Mouse (Mus musculus): Measurements from ENCODE around the gene Dnajc1. TPM values are rescaled to one million over a fixed set of nuclear protein-coding genes. Genes with fewer than 3 reads are reported as not detected.

Dnajc1 gene
- total RNA-seq, 2 experiments from 2014 or later: 13.5 to 14.7 TPM

DNA sequence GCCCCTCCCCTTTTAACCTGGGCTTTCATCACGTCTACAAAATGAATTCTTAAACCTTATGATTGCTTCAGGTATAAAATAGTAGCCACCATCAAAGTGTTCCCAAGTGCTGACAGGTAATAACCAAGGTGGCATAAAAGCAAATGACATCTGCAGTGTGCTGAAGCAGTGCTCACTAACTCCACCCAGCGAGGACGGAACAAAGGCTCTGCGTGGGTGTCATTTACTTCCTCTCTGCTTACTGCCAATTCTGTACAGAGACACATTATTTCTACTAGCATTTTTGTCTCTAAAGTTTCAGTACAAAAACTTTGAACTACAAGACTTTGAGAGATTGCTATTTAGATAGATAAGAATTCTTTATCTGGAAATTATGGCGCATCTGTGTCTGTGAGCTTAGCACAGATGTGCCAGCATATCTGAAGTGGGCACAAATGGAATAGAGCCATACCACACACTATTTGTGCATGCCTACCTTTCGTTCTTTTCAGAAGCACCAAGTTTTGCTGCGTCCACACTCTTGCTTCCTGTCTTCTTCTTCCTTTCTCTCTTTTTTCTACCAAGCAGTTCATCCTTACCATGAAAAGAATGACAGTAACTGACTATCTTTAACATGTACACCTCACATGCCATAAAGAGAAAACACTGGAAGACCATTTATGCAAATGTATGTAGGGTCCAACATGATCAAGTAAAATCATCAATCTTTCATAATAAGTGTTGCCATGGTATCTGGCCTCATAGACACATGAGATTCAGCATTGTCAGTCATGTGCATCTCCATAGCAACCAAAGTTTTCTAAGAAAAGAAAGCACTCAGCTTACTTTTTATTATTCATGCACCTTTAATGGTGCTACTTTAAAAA is 85.0 kb downstream of the Dnajc1 start:
- DNase-seq: no peak

DNA sequence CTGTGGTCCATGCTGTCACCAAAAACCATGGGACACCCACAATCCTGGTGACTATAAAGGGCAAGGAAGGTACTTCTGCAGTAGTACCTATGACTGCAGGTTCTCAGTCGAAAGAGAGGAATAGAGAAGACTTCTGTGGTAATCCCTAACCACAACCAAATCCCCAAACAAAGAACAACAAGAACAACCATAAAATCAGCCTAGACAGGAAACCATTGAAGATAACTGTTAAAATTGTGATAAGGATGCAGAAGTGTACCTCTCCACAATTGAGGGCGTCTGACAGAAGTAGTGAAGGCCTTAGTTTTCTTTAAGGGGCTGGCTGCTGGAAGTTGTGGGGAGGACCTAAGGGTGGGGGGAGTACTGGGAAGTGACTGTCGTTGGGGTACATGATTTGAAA is 91.7 kb downstream of the Dnajc1 start:
- no peak for DNase-seq

DNA sequence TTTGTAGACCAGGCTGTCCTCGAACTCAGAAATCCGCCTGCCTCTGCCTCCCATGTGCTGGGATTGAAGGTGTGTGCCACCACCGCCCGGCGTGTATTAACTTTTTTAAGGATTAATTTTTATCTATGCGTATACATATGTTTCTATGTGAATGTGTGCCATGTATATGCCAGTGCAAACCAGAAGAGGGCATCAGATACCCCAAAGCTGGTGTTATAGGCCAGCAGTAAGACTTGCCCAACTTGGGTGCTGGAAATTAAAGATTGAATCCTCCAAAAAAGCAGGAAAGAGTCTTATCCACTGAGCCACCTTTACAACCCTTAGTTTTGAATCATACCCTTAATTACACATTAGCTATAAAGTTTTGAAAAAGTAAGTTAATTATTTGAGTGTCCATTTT is 107.5 kb downstream of the Dnajc1 start:
- DNase-seq: no peak

DNA sequence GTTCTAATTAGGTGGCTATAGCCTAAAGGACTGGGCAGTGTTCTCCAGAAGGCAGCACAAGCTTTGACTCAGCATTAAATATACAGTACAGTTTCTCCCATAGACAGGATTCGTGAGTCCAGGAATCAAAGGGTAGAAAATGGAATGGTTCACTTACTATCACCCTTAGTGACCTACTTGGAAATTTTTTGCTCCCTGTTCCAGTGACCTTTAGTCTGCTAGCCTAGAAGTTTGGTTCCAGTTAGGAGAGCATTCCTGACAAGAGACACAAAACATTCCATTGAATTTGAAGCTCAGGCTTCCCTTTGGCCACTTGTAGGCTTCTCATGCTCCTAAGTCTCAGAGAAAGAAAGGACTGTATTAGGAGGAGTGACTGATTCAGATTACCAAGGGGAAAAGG is 126.9 kb downstream of the Dnajc1 start:
- no peak for DNase-seq

DNA sequence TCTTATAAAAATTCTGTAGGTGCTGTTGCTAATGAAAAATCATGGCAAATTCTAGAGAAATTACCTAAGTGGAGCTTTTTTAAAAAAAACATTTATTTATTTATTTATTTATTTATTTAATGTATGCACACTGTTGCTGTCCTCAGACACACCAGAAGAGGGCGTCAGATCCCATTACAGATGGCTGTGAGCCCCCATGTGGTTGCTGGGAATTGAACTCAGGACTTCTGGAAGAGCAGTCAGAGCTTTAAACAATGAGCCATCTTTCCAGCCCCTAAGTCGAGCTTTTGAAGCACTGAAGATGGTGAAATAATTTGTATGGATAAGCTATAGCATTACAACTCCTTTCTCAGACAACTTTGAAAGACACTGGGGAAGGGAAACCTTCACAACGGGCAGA is 128.1 kb downstream of the Dnajc1 start:
- DNase-seq: no peak

DNA sequence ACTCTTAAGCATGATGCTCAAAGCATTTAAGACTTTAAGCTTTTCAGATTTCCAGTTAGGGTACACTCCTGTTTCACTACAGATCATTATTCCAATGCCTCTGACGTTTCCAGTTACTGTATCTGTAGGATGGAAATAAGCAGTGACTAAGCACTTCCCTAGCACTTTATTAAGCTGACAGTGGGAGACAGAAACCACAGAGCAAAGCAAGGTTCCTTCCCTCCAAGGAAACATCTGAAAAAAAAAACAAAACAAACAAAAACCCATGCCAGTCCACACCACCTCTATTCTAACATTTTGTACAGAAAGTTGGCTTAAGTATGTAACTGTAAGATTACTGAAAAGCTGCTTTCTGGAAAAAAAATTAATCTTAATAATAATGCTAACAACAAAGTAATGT is 130.3 kb downstream of the Dnajc1 start:
- DNase-seq: no peak

DNA sequence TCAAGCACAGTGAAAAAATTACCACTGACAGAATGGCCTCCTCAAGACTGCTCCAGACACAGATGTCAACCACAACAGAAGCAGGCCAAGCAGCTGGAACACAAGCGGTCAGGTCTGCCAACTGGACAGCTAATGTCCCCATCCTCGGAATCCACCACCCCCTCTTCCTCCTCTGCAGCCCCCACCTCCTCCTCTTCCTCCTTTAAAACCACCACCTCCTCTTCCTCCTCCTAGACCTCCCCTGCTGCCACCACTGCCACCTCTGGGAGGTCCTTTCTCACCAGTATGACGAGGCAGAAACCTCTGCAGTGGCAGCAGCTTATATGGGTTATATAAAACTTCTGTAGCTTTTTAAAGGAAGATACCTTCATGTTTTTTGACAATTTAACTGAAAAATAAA is 143.4 kb downstream of the Dnajc1 start:
- DNase-seq: peak in 1 of 2 experiments; percentile 11

DNA sequence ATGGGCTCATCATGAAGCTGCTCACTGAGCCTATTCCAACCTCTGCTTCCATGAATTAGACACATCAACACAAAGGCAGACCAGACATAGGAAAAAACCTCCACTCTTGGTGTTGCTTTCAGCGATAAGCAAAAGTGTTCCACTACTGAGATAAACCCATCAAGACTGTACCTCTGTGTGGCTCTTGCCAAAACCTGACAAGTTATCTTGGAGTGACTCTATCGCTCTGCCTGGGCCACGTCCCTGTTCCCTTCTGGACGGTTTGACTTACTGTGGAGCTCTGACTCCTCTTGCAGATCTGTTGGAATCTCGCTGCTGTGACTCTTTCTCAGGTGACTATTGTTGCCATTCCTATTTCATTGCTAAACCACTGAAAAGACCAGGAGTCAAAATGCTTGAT is 157.1 kb downstream of the Dnajc1 start:
- no peak for DNase-seq

DNA sequence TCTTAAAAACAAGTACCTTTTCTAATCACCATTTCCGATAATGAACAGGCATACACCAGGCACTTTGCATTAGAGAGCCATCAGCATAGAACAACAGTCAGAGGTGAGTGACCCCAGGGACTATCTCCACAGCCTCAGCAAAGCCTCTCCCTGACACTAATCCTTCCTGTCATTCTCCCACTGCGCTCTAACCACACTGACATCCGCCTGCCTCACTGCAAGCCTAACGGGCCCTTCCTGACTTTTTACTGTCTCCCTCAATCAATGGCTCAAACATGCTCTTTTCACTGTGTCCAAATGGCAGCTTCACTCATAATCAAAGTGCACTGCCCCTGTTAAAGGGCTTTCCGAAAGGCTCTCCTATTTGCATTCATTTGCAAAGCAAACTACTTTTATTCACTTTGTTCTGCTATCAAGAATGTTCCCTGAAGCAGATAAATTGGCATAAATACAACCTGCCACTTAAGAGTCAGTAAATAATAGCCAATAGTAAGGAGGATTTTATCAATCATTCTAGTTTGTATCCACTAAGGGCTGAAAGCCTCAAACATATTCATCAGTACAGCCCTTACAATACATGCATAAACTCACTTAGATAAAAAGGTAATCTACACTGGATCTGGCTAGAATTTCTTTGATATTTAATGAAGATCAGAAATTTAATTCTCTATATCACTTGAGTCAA is 159.6 kb downstream of the Dnajc1 start:
- DNase-seq: no peak

DNA sequence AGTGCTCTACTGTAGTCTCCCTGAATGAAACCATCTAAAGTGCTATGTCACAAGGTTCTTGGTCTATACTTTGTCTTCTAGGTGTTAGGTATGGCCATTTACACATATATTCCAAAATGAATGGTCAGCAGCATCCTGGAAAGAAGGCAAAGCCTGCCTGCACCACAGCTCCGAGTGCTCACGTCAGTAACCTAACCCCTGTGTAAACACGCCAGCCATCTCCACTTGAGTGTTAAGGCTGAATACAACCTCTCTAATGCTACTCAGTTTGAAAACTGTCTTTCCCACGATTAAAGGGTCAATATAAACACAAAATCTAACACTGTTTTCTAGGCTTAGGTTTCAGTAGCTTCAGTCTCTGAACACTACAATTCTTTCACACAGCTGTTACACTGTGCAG is 161.5 kb downstream of the Dnajc1 start:
- DNase-seq: no peak

DNA sequence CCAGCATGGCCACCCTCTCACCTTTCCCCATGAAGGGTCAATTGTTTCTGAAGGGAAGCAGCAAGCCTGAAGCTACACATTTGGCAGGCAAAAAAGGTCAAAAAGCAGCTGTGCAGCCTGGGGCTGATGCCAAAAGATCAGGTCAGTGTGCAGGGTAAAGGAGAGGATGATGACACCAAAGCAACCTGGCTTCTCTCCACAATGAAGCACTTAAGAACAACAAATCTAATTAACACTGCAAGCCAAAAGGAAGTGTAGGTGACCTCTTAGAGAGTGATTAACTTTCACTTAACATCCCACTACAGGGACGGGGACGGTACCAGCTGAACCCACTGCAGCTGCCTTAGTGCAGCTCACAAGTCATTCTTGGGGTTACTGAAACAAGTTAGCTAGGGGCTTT is 163.4 kb downstream of the Dnajc1 start:
- peak; percentile 34 to 51 for DNase-seq

DNA sequence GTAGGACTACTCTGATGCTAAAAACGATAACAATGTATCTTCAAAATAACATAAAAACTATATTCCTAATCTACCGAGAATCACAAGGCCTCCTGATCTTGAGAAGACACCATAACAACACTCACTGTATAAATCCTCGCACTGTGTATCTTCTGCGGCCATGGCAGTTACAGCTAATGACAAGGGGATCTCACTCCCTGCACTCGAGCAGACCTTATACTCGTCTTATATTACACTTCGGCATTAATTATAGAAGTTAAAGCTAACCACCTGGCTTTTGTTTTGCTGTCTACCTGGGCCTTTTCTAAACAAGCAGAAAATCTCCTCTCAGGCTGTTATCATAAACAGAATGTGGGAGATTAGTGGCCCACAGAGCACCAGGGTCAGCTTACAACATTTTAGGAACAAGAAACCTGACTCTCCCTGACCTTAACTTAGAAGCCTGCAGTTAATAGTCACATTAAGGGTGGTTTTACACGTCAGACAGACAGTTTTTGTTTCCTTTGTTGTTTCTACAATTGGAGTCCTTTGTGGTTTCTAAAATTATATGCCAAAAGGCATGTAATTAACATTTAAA is 164.1 kb downstream of the Dnajc1 start:
- DNase-seq: no peak

DNA sequence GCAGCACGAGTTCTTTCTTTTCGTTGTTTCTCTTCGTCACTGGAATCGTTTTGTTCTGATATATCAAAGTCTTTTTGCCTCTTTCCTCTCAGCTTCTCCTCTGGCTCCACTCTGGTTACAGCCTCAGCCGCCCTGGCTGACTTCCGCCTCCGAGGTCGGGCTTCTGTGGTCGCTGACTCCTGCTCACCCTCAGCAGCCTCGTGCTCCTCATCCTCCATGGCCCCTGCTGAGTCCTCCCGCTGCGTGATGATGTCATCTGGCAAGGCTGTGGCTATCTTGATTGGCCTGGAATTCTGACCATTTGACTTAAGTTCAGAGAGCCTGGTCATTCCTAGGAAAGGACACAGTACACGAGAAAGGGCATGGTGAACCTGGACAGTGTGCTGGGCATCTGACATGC is 173.1 kb downstream of the Dnajc1 start:
- DNase-seq: peak; percentile 34 to 39

DNA sequence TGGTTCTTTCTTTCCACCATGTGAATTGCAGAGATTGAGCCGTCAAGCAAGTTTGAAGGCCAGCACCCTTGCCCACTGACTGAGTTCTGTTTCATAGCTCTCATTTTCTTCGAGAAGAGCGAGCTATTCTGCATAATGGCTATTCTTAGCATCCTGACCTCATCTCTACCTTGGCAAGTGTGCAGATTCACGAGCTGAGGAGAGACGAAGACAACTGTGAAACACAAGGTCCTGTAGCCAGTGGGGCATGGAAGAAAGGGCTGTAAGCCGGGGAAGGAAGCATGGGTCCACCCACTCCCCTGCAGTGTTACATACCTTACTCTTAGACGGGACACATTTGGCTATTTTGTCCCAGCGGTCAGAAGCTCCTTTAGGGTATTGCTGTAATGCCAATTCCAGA is 173.5 kb downstream of the Dnajc1 start:
- DNase-seq: peak; percentile 42 to 65

DNA sequence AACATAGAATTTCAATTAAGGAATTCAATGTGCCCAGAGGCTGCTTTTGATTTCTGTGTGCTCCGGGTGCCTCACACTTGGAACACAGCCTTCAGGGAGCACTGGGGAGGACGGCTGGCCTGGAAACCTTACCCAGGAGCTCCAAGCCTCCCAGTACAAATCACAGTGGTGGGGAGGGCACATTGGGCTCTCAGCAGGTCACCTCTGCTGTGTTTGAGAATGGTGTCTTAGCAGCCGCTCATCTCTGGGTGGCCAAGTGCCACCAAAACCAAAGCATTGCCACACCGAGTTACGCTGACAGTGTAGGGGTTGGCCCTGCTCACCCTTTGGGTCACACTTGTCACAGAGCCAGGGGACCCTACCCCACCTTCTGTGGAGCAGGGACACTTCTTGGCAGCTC is 174.1 kb downstream of the Dnajc1 start:
- peak in 1 of 2 experiments; percentile 13 for DNase-seq

DNA sequence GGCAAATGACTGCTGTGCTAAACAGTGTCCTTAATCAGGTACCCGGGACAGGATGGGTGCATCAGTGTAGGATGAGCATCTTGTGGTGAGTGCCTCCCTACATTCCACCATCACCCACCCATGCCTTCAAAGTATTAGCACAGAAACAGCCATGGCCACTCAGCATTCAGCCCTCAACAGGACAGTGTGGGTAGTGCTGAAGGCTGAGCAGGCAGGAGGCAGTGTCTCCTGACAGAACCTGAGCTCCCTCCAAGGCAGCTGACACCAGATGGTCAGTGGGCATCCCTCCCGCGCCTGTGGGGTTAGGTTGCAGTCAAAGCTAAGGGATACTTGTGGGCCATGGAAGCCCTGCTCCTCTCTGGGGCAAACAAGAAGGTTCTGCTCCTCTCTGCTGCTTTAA is 174.8 kb downstream of the Dnajc1 start:
- DNase-seq: peak; percentile 45 to 48

DNA sequence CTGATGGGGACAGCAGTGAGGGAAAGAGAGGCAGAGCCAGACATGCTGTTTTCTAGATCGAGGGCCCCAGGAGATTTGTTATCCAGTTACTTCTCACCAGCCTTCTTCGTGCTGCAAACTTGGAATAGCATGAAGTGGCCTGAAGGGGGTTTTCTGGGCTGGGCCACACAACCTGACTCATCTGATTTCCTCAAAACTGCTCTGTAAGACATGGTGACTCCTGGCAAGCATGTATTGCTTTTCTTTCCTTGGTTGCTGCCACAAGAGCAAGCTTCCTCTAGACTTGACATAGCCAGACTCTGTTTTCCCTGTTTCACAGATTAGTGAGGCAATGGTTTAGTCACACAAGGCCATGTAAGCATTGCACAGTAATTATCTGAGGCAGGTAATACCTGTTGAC is 178.6 kb downstream of the Dnajc1 start:
- DNase-seq: no peak

DNA sequence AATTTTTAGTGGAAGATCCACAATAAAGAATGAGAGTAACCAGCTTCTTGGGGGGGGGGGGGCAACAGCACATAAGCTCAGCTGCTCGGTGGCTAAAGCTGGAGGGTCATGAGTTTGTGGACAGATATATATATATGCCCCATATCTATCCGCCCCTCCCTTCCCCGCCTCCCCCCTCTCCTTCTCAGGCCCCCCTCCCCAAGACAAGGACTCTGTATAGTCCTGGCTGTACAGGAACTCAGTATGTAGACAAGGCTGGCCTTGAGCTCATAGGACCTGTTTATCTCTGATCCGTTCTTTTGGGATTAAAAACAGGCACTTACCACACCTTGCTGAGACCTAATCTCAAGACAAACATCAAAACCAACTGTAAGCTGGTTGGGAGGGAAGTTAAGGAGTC is 182.7 kb downstream of the Dnajc1 start:
- DNase-seq: no peak

DNA sequence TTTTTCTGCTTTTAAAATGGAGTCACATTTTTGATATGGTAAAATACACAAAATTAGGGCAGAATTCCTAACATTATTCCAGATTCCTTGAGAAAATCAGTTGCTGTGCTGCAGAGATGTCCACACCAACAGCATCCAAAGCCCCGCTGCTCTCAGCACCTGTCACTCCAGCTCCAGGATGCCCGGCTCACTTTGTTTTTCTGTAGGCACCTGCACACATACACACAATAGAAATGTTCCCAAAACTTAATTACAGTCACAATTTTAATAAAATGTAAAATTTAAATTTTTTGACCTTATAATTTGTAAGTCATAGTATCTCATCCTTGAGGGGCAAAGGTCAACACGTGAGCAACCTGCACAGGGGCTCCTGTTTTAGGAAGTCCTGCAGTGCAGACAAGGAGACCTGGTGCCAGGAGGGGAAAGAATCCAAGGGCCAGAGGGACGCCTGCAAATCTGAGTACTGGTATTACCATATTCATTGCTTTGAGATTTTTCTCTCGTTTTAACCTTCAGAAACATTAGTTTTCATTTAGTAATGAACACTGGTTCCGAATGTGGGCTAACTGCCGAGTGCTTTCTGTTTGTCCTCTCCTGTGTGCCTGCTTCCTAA is 183.3 kb downstream of the Dnajc1 start:
- DNase-seq: no peak

DNA sequence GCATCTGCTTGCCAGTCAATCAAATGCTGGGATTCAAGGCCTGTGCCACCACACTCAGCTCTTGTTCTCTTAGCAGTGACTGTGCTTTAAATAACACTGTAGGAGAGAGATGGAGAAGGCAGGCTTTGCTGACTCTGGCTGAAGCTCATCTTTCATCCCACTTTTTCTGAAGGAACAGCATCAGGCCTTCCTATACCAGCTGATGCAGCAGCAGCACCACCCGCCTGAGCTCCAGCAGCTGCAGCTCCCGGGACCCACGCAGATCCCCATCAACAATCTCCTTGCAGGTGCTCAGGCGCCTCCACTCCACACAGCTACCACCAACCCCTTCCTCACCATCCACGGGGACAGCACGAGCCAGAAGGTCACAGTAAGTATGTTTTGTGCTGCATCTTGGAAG is 184.1 kb downstream of the Dnajc1 start:
- DNase-seq: no peak

DNA sequence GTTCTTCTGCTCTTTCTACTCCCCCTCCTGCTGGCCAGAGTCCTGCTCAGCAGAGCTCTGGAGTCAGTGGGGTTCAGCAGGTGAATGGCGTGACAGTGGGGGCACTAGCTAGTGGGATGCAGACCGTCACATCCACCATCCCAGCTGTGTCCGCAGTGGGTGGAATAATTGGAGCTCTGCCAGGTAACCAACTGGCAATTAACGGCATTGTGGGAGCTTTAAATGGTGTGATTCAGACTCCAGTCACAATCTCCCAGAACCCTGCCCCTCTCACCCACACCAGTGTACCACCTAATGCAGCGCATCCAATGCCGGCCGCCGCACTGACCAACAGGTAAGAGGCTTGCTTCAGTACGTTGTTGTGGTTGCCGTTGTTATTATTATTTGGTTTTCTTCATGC is 185.8 kb downstream of the Dnajc1 start:
- DNase-seq: no peak

DNA sequence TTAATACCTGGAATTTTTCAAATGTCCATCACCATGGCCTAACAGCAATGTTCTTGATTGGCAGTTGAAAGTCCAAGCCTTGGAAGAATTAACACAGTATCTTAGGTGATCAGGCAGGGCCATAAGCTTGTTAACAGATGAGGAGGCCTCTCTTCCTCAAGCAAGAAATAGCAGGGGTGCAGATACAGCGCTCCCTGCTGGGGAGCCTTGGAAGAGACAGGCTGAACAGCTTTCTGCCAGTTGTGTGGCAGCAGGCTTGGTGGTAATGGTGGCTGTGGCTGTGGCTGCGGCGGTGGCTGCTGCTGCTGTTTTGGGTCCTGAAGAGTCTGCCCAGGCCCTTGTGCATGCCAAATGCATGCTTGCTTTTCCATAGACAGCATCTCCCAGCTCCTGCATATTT is 187.5 kb downstream of the Dnajc1 start:
- DNase-seq: peak; percentile 66 to 72

DNA sequence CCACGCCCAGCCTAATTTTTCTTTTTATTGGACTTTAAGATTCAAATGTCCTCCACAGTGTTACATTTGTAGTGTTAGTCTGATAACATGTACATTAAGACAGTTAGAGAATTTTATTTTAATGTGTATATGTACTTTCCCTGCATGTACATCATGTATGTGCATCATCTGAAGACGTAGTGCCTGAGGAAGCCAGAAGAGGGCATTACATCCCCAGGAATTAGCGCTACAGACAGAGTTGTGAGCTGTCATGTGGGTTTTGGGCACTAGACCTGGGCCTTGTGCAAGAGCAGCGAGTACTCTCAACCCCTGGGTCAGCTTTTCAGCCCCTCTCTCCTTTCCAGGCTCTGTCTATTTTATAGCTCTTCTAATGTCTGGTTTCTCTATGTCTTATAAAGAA is 189.7 kb downstream of the Dnajc1 start:
- DNase-seq: no peak

Measured in heart, adult 18-20 months (tissue).